Mouse (Mus musculus): ENCODE results near the gene Olfr1356. TPM values are rescaled to one million over a fixed set of nuclear protein-coding genes. Genes with fewer than 3 reads are reported as not detected.
"Not testable (repeated sequence)": the region's sequence is repeated elsewhere in the genome, so short reads cannot be mapped to it uniquely, and the experiment has no call there.

Gene Olfr1356
- polyA plus RNA-seq (2012; rRNA removed), result not detected in 2 replicates

- DNase-seq, result no peak
- TF ChIP-seq POLR2A (IDR thresholded peaks at IDR 0.05; ENCODE audit: borderline replicate concordance, insufficient read depth, low read length), result no peak
- TF ChIP-seq CTCF (IDR thresholded peaks at IDR 0.05; ENCODE audit: borderline replicate concordance, insufficient read depth, low read depth, low read length), result no peak
- Histone ChIP-seq H3K27me3 (ENCODE audit: control insufficient read depth, insufficient read depth, low read length) (no peaks in the 10 kb centered on the region; the same call in 1 of the 2 replicates), H3K27ac (ENCODE audit: insufficient read depth, low read length) (no peak within 1 kb of the TSS), H3K4me1 (ENCODE audit: control insufficient read depth, insufficient read depth, low read length) (no peaks in the 10 kb centered on the region), H3K4me3 (replicated peaks; ENCODE audit: insufficient read depth, low read depth, low read length) (no peak within 1 kb of the TSS)
- 81% methylated on average over 2 of the region's 2 CpGs for WGBS
Observed at GRCm38 (mm10) chr10:78852066-78852465, at the start of gene Olfr1356. Olfr1356 (minus strand) TSS chr10:78852166.

- 54% methylated on average over 2 of the region's 2 CpGs for WGBS
- no peaks in the 10 kb centered on the region for H3K4me1 ChIP-seq (ENCODE audit: control insufficient read depth, insufficient read depth, low read length)
- H3K27ac ChIP-seq (ENCODE audit: insufficient read depth, low read length), result no peak within 1 kb of the TSS
- H3K4me3 ChIP-seq (replicated peaks; ENCODE audit: insufficient read depth, low read depth, low read length), result no peak within 1 kb of the TSS
- TF ChIP-seq CTCF (IDR thresholded peaks at IDR 0.05; ENCODE audit: borderline replicate concordance, insufficient read depth, low read depth, low read length) (no peak), POLR2A (IDR thresholded peaks at IDR 0.05; ENCODE audit: borderline replicate concordance, insufficient read depth, low read length) (no peak)
- no peak for DNase-seq
- H3K27me3 ChIP-seq (ENCODE audit: control insufficient read depth, insufficient read depth, low read length), result no peaks in the 10 kb centered on the region
Observed at GRCm38 (mm10) chr10:78875240-78875639, 23.3 kb upstream of the Olfr1356 start, which contains the start of gene Olfr1355. Olfr1355 (plus strand) TSS chr10:78875540.

- H3K27ac ChIP-seq (ENCODE audit: insufficient read depth, low read length); H3K4me1 ChIP-seq (ENCODE audit: control insufficient read depth, insufficient read depth, low read length); H3K4me3 ChIP-seq (replicated peaks; ENCODE audit: insufficient read depth, low read depth, low read length); H3K27me3 ChIP-seq (ENCODE audit: control insufficient read depth, insufficient read depth, low read length); DNase-seq: not testable (repeated sequence)
- WGBS, result 91% methylated on average over 12 of the region's 12 CpGs
Observed at GRCm38 (mm10) chr10:78840456-78840855, 11.5 kb downstream of the Olfr1356 start.

GRCm38 (mm10) chr10:78812358-78813060 is 39.5 kb downstream of the Olfr1356 start:
- DNase-seq, result no peak
- Histone ChIP-seq H3K27me3 (ENCODE audit: control insufficient read depth, insufficient read depth, low read length) (no peaks in the 10 kb centered on the region), H3K27ac (ENCODE audit: insufficient read depth, low read length) (no peak overlapping the region), H3K4me3 (replicated peaks; ENCODE audit: insufficient read depth, low read depth, low read length) (no peak overlapping the region), H3K4me1 (ENCODE audit: control insufficient read depth, insufficient read depth, low read length) (no peaks in the 10 kb centered on the region)
- TF ChIP-seq POLR2A (IDR thresholded peaks at IDR 0.05; ENCODE audit: borderline replicate concordance, insufficient read depth, low read length), result no peak
- no peak for TF ChIP-seq CTCF (IDR thresholded peaks at IDR 0.05; ENCODE audit: borderline replicate concordance, insufficient read depth, low read depth, low read length)
- 12% methylated on average over 6 of the region's 6 CpGs for WGBS

- TF ChIP-seq POLR2A (IDR thresholded peaks at IDR 0.05; ENCODE audit: borderline replicate concordance, insufficient read depth, low read length), result no peak
- no peak for TF ChIP-seq CTCF (IDR thresholded peaks at IDR 0.05; ENCODE audit: borderline replicate concordance, insufficient read depth, low read depth, low read length)
Observed at GRCm38 (mm10) chr10:78801449-78801848, 50.5 kb downstream of the Olfr1356 start.

More at GRCm38 (mm10) chr10:78801449-78801848, 50.5 kb downstream of the Olfr1356 start:
- 81% methylated on average over 2 of the region's 2 CpGs for WGBS
- DNase-seq, result no peak
- Histone ChIP-seq H3K27ac (ENCODE audit: insufficient read depth, low read length) (no peak overlapping the region), H3K4me1 (ENCODE audit: control insufficient read depth, insufficient read depth, low read length) (no peaks in the 10 kb centered on the region), H3K4me3 (replicated peaks; ENCODE audit: insufficient read depth, low read depth, low read length) (no peak overlapping the region), H3K27me3 (ENCODE audit: control insufficient read depth, insufficient read depth, low read length) (no peaks in the 10 kb centered on the region)

Other genes starting within 250 kb of the Olfr1356 start
- not detected in 2 replicates for gene Olfr1357, start 234.1 kb downstream of the Olfr1356 start, polyA plus RNA-seq (2012; rRNA removed)
- not detected in 2 replicates for gene Casp14, start 133.9 kb downstream of the Olfr1356 start, polyA plus RNA-seq (2012; rRNA removed)
- 0.27 and 0.33 TPM in 2 replicates for gene Ccdc105, start 99.1 kb downstream of the Olfr1356 start, polyA plus RNA-seq (2012; rRNA removed)
- 154 and 167 TPM in 2 replicates for gene Slc1a6, start 71.7 kb downstream of the Olfr1356 start, polyA plus RNA-seq (2012; rRNA removed)
- gene Olfr1355, start 23.4 kb upstream of the Olfr1356 start, polyA plus RNA-seq (2012; rRNA removed), result not detected in 2 replicates
- gene Olfr1354, start 61.0 kb upstream of the Olfr1356 start, polyA plus RNA-seq (2012; rRNA removed), result not detected in 2 replicates
- gene Olfr8, start 98.5 kb upstream of the Olfr1356 start, polyA plus RNA-seq (2012; rRNA removed), result not detected in 2 replicates
- gene Olfr1353, start 111.1 kb upstream of the Olfr1356 start, polyA plus RNA-seq (2012; rRNA removed), result not detected in 2 replicates
- gene Olfr1352, start 128.9 kb upstream of the Olfr1356 start, polyA plus RNA-seq (2012; rRNA removed), result not detected in 2 replicates
- not detected in 2 replicates for gene Olfr1351, start 160.3 kb upstream of the Olfr1356 start, polyA plus RNA-seq (2012; rRNA removed)
- gene Olfr57, start 176.6 kb upstream of the Olfr1356 start, polyA plus RNA-seq (2012; rRNA removed), result not detected in 2 replicates
- gene 2610008E11Rik, start 245.4 kb upstream of the Olfr1356 start, polyA plus RNA-seq (2012; rRNA removed), result 13.5 and 14.4 TPM in 2 replicates